Mouse (Mus musculus): Measurements from ENCODE around the gene 1700056E22Rik. TPM values are rescaled to one million over a fixed set of nuclear protein-coding genes. Genes with fewer than 3 reads are reported as not detected.

1700056E22Rik gene
- polyA plus RNA-seq, 1 experiment from 2014 or later, result 0.95 TPM

- H3K36me3 ChIP-seq (ENCODE audit: control insufficient read depth, insufficient read depth, low read length), result no peaks in the 10 kb centered on the region
- no peak overlapping the region for H3K4me3 ChIP-seq (ENCODE audit: low read length)
- H3K4me1 ChIP-seq (replicated peaks; ENCODE audit: control insufficient read depth, insufficient read depth, low read length), result no peaks in the 10 kb centered on the region; the same call in 1 of the 2 replicates
- WGBS, result 56% methylated on average over 9 of the region's 9 CpGs
- no peak overlapping the region for H3K9ac ChIP-seq (ENCODE audit: low read length)
- H3K27me3 ChIP-seq (ENCODE audit: control insufficient read depth, insufficient read depth, low read depth, low read length), result no peaks in the 10 kb centered on the region
- no peaks in the 10 kb centered on the region for H3K9me3 ChIP-seq (ENCODE audit: control insufficient read depth, low read length)
- H3K4me2 ChIP-seq (ENCODE audit: low read depth, low read length), result no peak overlapping the region
- peak overlapping the region; percentile 21 for H3K27ac ChIP-seq (ENCODE audit: low read length)
- peak; percentile 67 for ATAC-seq (ENCODE audit: low read depth)
Measured at GRCm38 (mm10) chr1:184041778-184042573, 7.9 kb upstream of the 1700056E22Rik start.

- ATAC-seq (ENCODE audit: low read depth), result no peak
- Histone ChIP-seq H3K9ac (ENCODE audit: low read length) (no peak overlapping the region), H3K4me1 (replicated peaks; ENCODE audit: control insufficient read depth, insufficient read depth, low read length) (no peaks in the 10 kb centered on the region; the same call in 1 of the 2 replicates), H3K4me3 (ENCODE audit: low read length) (no peak overlapping the region), H3K9me3 (ENCODE audit: control insufficient read depth, low read length) (no peaks in the 10 kb centered on the region), H3K27me3 (ENCODE audit: control insufficient read depth, insufficient read depth, low read depth, low read length) (no peaks in the 10 kb centered on the region), H3K4me2 (ENCODE audit: low read depth, low read length) (no peak overlapping the region), H3K36me3 (ENCODE audit: control insufficient read depth, insufficient read depth, low read length) (no peaks in the 10 kb centered on the region), H3K27ac (ENCODE audit: low read length) (no peak overlapping the region)
- 71% methylated on average over 1 of the region's 1 CpGs for WGBS
Measured at GRCm38 (mm10) chr1:184040906-184041305, 6.8 kb upstream of the 1700056E22Rik start.

- Histone ChIP-seq H3K4me2 (ENCODE audit: low read depth, low read length) (no peak overlapping the region), H3K27ac (ENCODE audit: low read length) (no peak overlapping the region), H3K4me1 (replicated peaks; ENCODE audit: control insufficient read depth, insufficient read depth, low read length) (peaks cover 2% of the 10 kb centered on the region; the same call in 1 of the 2 replicates), H3K36me3 (ENCODE audit: control insufficient read depth, insufficient read depth, low read length) (no peaks in the 10 kb centered on the region), H3K4me3 (ENCODE audit: low read length) (no peak overlapping the region), H3K9me3 (ENCODE audit: control insufficient read depth, low read length) (no peaks in the 10 kb centered on the region), H3K9ac (ENCODE audit: low read length) (no peak overlapping the region), H3K27me3 (ENCODE audit: control insufficient read depth, insufficient read depth, low read depth, low read length) (no peaks in the 10 kb centered on the region)
- 89% methylated on average over 11 of the region's 11 CpGs for WGBS
- no peak for ATAC-seq (ENCODE audit: low read depth)
Measured at GRCm38 (mm10) chr1:184040181-184040580, 6.1 kb upstream of the 1700056E22Rik start.

- Histone ChIP-seq H3K4me2 (ENCODE audit: low read depth, low read length) (no peak overlapping the region), H3K4me1 (replicated peaks; ENCODE audit: control insufficient read depth, insufficient read depth, low read length) (peaks cover 2% of the 10 kb centered on the region; the same call in 1 of the 2 replicates), H3K4me3 (ENCODE audit: low read length) (no peak overlapping the region), H3K27me3 (ENCODE audit: control insufficient read depth, insufficient read depth, low read depth, low read length) (no peaks in the 10 kb centered on the region), H3K9me3 (ENCODE audit: control insufficient read depth, low read length) (no peaks in the 10 kb centered on the region), H3K27ac (ENCODE audit: low read length) (no peak overlapping the region), H3K36me3 (ENCODE audit: control insufficient read depth, insufficient read depth, low read length) (no peaks in the 10 kb centered on the region), H3K9ac (ENCODE audit: low read length) (no peak overlapping the region)
- no peak for ATAC-seq (ENCODE audit: low read depth)
- WGBS, result 90% methylated on average over 10 of the region's 10 CpGs
Measured at GRCm38 (mm10) chr1:184039301-184039700, 5.2 kb upstream of the 1700056E22Rik start.

- no peak overlapping the region for H3K4me2 ChIP-seq (ENCODE audit: low read depth, low read length)
- no peak overlapping the region for H3K27ac ChIP-seq (ENCODE audit: low read length)
- no peaks in the 10 kb centered on the region for H3K9me3 ChIP-seq (ENCODE audit: control insufficient read depth, low read length)
Measured at GRCm38 (mm10) chr1:184037802-184038201, 3.7 kb upstream of the 1700056E22Rik start.

GRCm38 (mm10) chr1:184035346-184035903 is 1.3 kb upstream of the 1700056E22Rik start:
- H3K27ac ChIP-seq (ENCODE audit: low read length), result no peak overlapping the region
- peaks cover 2% of the 10 kb centered on the region; the same call in 1 of the 2 replicates for H3K4me1 ChIP-seq (replicated peaks; ENCODE audit: control insufficient read depth, insufficient read depth, low read length)
- H3K4me2 ChIP-seq (ENCODE audit: low read depth, low read length), result peak overlapping the region; percentile 67
- no peaks in the 10 kb centered on the region for H3K27me3 ChIP-seq (ENCODE audit: control insufficient read depth, insufficient read depth, low read depth, low read length)
- no peaks in the 10 kb centered on the region for H3K9me3 ChIP-seq (ENCODE audit: control insufficient read depth, low read length)
- ATAC-seq (ENCODE audit: low read depth), result no peak
- H3K9ac ChIP-seq (ENCODE audit: low read length), result peak overlapping the region; percentile 58
- peak overlapping the region; percentile 73 for H3K4me3 ChIP-seq (ENCODE audit: low read length)
- 7% methylated on average over 12 of the region's 12 CpGs for WGBS
- H3K36me3 ChIP-seq (ENCODE audit: control insufficient read depth, insufficient read depth, low read length), result no peaks in the 10 kb centered on the region

More at GRCm38 (mm10) chr1:184037802-184038201, 3.7 kb upstream of the 1700056E22Rik start:
- Histone ChIP-seq H3K4me1 (replicated peaks; ENCODE audit: control insufficient read depth, insufficient read depth, low read length) (peaks cover 2% of the 10 kb centered on the region; the same call in 1 of the 2 replicates), H3K27me3 (ENCODE audit: control insufficient read depth, insufficient read depth, low read depth, low read length) (no peaks in the 10 kb centered on the region), H3K4me3 (ENCODE audit: low read length) (no peak overlapping the region), H3K9ac (ENCODE audit: low read length) (no peak overlapping the region), H3K36me3 (ENCODE audit: control insufficient read depth, insufficient read depth, low read length) (no peaks in the 10 kb centered on the region)
- WGBS, result 74% methylated on average over 4 of the region's 4 CpGs
- no peak for ATAC-seq (ENCODE audit: low read depth)

- no peak for ATAC-seq (ENCODE audit: low read depth)
- Histone ChIP-seq H3K36me3 (ENCODE audit: control insufficient read depth, insufficient read depth, low read length) (no peaks in the 10 kb centered on the region), H3K9me3 (ENCODE audit: control insufficient read depth, low read length) (no peaks in the 10 kb centered on the region), H3K27me3 (ENCODE audit: control insufficient read depth, insufficient read depth, low read depth, low read length) (no peaks in the 10 kb centered on the region), H3K9ac (ENCODE audit: low read length) (peak overlapping the region; percentile 64), H3K4me1 (replicated peaks; ENCODE audit: control insufficient read depth, insufficient read depth, low read length) (peaks cover 2% of the 10 kb centered on the region; the same call in 1 of the 2 replicates), H3K4me3 (ENCODE audit: low read length) (peak overlapping the region; percentile 73), H3K4me2 (ENCODE audit: low read depth, low read length) (peak overlapping the region; percentile 67), H3K27ac (ENCODE audit: low read length) (peak overlapping the region; percentile 9; the same call in 1 of the 2 replicates)
- WGBS, result under 1% methylated on average over 12 of the region's 12 CpGs
Measured at GRCm38 (mm10) chr1:184034741-184035181, 660 bp upstream of the 1700056E22Rik start.

GRCm38 (mm10) chr1:184033390-184034010 is 601 bp downstream of the 1700056E22Rik start:
- ATAC-seq (ENCODE audit: low read depth), result peak; percentile 80
- Histone ChIP-seq H3K27ac (ENCODE audit: low read length) (peak overlapping the region; percentile 94), H3K36me3 (ENCODE audit: control insufficient read depth, insufficient read depth, low read length) (no peaks in the 10 kb centered on the region), H3K9me3 (ENCODE audit: control insufficient read depth, low read length) (no peaks in the 10 kb centered on the region), H3K4me2 (ENCODE audit: low read depth, low read length) (peak overlapping the region; percentile 82), H3K9ac (ENCODE audit: low read length) (peak overlapping the region; percentile 92), H3K4me1 (replicated peaks; ENCODE audit: control insufficient read depth, insufficient read depth, low read length) (peaks cover 2% of the 10 kb centered on the region; the same call in 1 of the 2 replicates), H3K27me3 (ENCODE audit: control insufficient read depth, insufficient read depth, low read depth, low read length) (no peaks in the 10 kb centered on the region), H3K4me3 (ENCODE audit: low read length) (peak overlapping the region; percentile 73)
- 0% methylated on average over 54 of the region's 63 CpGs for WGBS
